Mouse (Mus musculus) c-Kit-positive CD71-positive TER-119-positive erythroid progenitor cells, embryonic 14.5 days (primary cell): ENCODE results near the gene Dtl.
A peak's percentile ranks its signal among the peaks of the same experiment; 100 is the strongest.

ENCODE experiments used
- DNase-seq: peaks from one replicate; pipeline ENCODE4 v3.0.0-alpha.2; 2013; ENCODE audit warnings: low spot score

Dtl gene

GRCm38 (mm10) chr1:191575458-191576247 is at the start of gene Dtl, which contains the start of gene Ints7:
Gene Dtl (minus strand): TSS chr1:191575544.
Gene Ints7 (plus strand): TSS chr1:191575636.
- DNase-seq: peak; percentile 99

- DNase-seq: no peak
Measured at GRCm38 (mm10) chr1:191625026-191625425, 49.7 kb upstream of the Dtl start.

GRCm38 (mm10) chr1:191624492-191624891 is 49.1 kb upstream of the Dtl start:
- DNase-seq: no peak

- no peak for DNase-seq
Measured at GRCm38 (mm10) chr1:191622801-191623200, 47.5 kb upstream of the Dtl start.

GRCm38 (mm10) chr1:191621096-191621495 is 45.8 kb upstream of the Dtl start:
- DNase-seq: no peak

GRCm38 (mm10) chr1:191618067-191618766 is 42.9 kb upstream of the Dtl start:
- DNase-seq: no peak

- no peak for DNase-seq
Measured at GRCm38 (mm10) chr1:191617589-191617988, 42.2 kb upstream of the Dtl start.

GRCm38 (mm10) chr1:191616245-191616644 is 40.9 kb upstream of the Dtl start:
- no peak for DNase-seq

GRCm38 (mm10) chr1:191612877-191613276 is 37.5 kb upstream of the Dtl start:
- DNase-seq: no peak

- no peak for DNase-seq
Measured at GRCm38 (mm10) chr1:191611686-191612085, 36.3 kb upstream of the Dtl start.

- DNase-seq: no peak
Measured at GRCm38 (mm10) chr1:191610357-191610756, 35.0 kb upstream of the Dtl start.

GRCm38 (mm10) chr1:191609578-191609977 is 34.2 kb upstream of the Dtl start:
- DNase-seq: no peak

GRCm38 (mm10) chr1:191609051-191609450 is 33.7 kb upstream of the Dtl start:
- DNase-seq: no peak

GRCm38 (mm10) chr1:191604690-191605089 is 29.3 kb upstream of the Dtl start:
- no peak for DNase-seq

- DNase-seq: no peak
Measured at GRCm38 (mm10) chr1:191599210-191599609, 23.9 kb upstream of the Dtl start.

- DNase-seq: no peak
Measured at GRCm38 (mm10) chr1:191596076-191596475, 20.7 kb upstream of the Dtl start.

GRCm38 (mm10) chr1:191592016-191592720 is 16.8 kb upstream of the Dtl start:
- no peak for DNase-seq

- DNase-seq: no peak
Measured at GRCm38 (mm10) chr1:191588749-191589148, 13.4 kb upstream of the Dtl start.

- DNase-seq: no peak
Measured at GRCm38 (mm10) chr1:191587062-191587461, 11.7 kb upstream of the Dtl start.

- DNase-seq: no peak
Measured at GRCm38 (mm10) chr1:191585704-191586103, 10.4 kb upstream of the Dtl start.

- DNase-seq: no peak
Measured at GRCm38 (mm10) chr1:191584483-191584882, 9.1 kb upstream of the Dtl start.

GRCm38 (mm10) chr1:191583836-191584235 is 8.5 kb upstream of the Dtl start:
- DNase-seq: no peak

GRCm38 (mm10) chr1:191581641-191582040 is 6.3 kb upstream of the Dtl start:
- no peak for DNase-seq
